Mouse (Mus musculus): ENCODE measurements at regions not wholly inside any gene's neighbourhood (a gene's known extent, or its start where the extent isn't known, plus 50 kb on each side); places are given as distances from the start of the nearest gene placed in this dataset.
"Not testable (repeated sequence)": the region's sequence is repeated elsewhere in the genome, so short reads cannot be mapped to it uniquely, and the experiment has no call there.

- Histone ChIP-seq H3K36me3 (no peaks in the 10 kb centered on the region), H3K4me1 (no peaks in the 10 kb centered on the region), H3K27me3 (no peaks in the 10 kb centered on the region), H3K9me3 (replicated peaks) (peaks cover 6% of the 10 kb centered on the region; the same call in 1 of the 2 replicates), H3K4me3 (replicated peaks) (no peak overlapping the region), H3K27ac (no peak overlapping the region), H3K4me2 (no peak overlapping the region), H3K9ac (no peak overlapping the region)
- WGBS = 84% methylated on average over 9 of the region's 9 CpGs
- no peak for ATAC-seq (replicated peaks; ENCODE audit: low FRiP score)
These were observed 153.5 kb upstream of the Snrpn start for GRCm38 (mm10) chr7:60293556-60293955.

GRCm38 (mm10) chr7:60244187-60244866, 104.3 kb upstream of the Snrpn start:
- WGBS = 19% methylated on average over 22 of the region's 22 CpGs
- not testable (repeated sequence) for H3K9me3 ChIP-seq (replicated peaks); H3K9ac ChIP-seq; H3K27ac ChIP-seq; H3K36me3 ChIP-seq; H3K4me1 ChIP-seq; H3K27me3 ChIP-seq
- H3K4me2 ChIP-seq = peak overlapping the region; percentile 50
- peak; percentile 100 for ATAC-seq (replicated peaks; ENCODE audit: low FRiP score)
- H3K4me3 ChIP-seq (replicated peaks) = peak overlapping the region; percentile 44

DNA sequence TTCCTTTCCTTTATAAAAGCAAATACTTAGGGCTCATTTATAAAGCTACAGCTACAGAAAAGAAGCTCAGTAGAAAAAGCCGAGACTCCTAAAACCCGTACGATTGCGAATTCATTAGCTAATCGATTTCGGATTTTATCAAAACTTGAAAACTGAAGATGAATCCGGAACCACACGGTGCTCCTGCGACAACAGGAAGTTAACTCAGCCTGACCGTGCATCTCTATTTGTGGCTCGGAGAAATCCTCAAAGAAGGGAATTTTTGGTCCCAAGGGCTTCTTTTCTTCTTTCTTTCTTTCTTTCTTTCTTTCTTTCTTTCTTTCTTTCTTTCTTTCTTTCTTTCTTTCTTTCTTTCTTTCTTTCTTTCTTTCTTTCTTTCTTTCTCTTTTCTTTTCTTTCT, 103.7 kb upstream of the Snrpn start:
- H3K27me3 ChIP-seq; H3K27ac ChIP-seq; H3K36me3 ChIP-seq; H3K4me1 ChIP-seq; H3K9me3 ChIP-seq (replicated peaks): not testable (repeated sequence)
- peak overlapping the region; percentile 50 for H3K4me2 ChIP-seq
- peak overlapping the region; percentile 44 for H3K4me3 ChIP-seq (replicated peaks)
- H3K9ac ChIP-seq = 0 out of 2 replicates have a peak overlapping the region, but pooled peaks have one; percentile 29
- peak; percentile 89 for ATAC-seq (replicated peaks; ENCODE audit: low FRiP score)
- WGBS = 31% methylated on average over 11 of the region's 11 CpGs

DNA sequence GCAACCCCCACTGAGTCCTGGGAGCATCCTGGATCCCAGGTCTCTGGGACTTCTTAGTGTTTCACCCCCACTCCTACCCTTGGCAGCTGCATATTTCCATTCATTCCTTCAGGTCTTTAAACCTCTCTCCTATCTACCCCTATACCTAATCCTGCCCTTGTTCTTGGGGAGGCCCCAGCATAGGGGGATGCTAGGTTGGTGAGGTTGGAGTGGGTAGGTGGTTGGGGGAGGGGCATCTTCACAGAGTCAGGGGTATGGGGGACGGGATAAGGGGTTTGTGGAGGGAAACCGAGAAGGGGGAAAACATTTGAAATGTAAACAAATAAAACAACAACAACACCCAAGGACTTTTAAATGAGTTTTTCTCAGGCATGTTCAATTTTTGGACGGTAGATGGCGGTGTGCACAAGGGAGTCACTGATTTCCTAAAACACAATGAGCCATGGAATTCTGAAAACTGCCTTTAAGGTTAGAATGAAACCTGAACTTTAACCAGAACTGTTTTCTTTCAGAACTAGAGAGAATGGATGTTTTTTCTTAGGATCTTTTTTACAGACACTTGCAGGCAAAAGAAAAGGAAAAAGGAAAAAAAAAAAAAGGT, 98.7 kb upstream of the Snrpn start:
- H3K4me2 ChIP-seq; H3K27me3 ChIP-seq; H3K36me3 ChIP-seq; H3K9me3 ChIP-seq (replicated peaks); H3K27ac ChIP-seq; ATAC-seq (replicated peaks; ENCODE audit: low FRiP score); H3K4me3 ChIP-seq (replicated peaks); H3K4me1 ChIP-seq; H3K9ac ChIP-seq: not testable (repeated sequence)
- WGBS = 7% methylated on average over 4 of the region's 4 CpGs

- not testable (repeated sequence) for H3K4me3 ChIP-seq (replicated peaks); H3K9me3 ChIP-seq (replicated peaks); H3K9ac ChIP-seq; H3K27me3 ChIP-seq; ATAC-seq (replicated peaks; ENCODE audit: low FRiP score); H3K27ac ChIP-seq; H3K36me3 ChIP-seq; H3K4me1 ChIP-seq; H3K4me2 ChIP-seq
- WGBS = 52% methylated on average over 3 of the region's 3 CpGs
These were observed 76.6 kb upstream of the Snrpn start for GRCm38 (mm10) chr7:60216358-60217273.
